Mouse (Mus musculus) midbrain, embryonic 11.5 days (tissue): ENCODE results near the gene Tmem106c. TPM values are rescaled to one million over a fixed set of nuclear protein-coding genes. Genes with fewer than 3 reads are reported as not detected.

Source experiments
- ATAC-seq: fragments of 200-750 bp; cut with Nextera tagmentation; 2 replicates; pipeline ENCODE4 v1.8.0; 2017; ENCODE audit warnings: moderate TSS enrichment, moderate library complexity; ENCODE audit not compliant: low FRiP score
- DNase-seq: peaks from one replicate; pipeline ENCODE4 v3.0.0; 2015; ENCODE audit warnings: low spot score; ENCODE audit errors: missing footprints
- H3K27ac ChIP-seq: fragments of 300-500 bp; sonication (generic); 2 replicates; pipeline ENCODE4 v1.5.1; 2014; ENCODE audit warnings: low read depth, low read length
- H3K27me3 ChIP-seq: fragments of 300-500 bp; sonication (generic); 2 replicates; pipeline ENCODE4 v1.6.1; 2014; ENCODE audit warnings: mild to moderate bottlenecking, low read length, moderate library complexity, mixed read lengths; ENCODE audit not compliant: control insufficient read depth, insufficient read depth
- H3K36me3 ChIP-seq: fragments of 300-500 bp; sonication (generic); 2 replicates; pipeline ENCODE4 v1.6.1; 2014; ENCODE audit warnings: mild to moderate bottlenecking, low read length, moderate library complexity, mixed read lengths; ENCODE audit not compliant: control insufficient read depth, insufficient read depth
- H3K4me1 ChIP-seq: fragments of 300-500 bp; sonication (generic); 2 replicates; pipeline ENCODE4 v1.6.1; 2014; ENCODE audit warnings: low read length; ENCODE audit not compliant: control insufficient read depth, insufficient read depth
- H3K4me2 ChIP-seq: fragments of 300-500 bp; sonication (generic); 2 replicates; pipeline ENCODE4 v1.6.1; 2014; ENCODE audit warnings: mild to moderate bottlenecking, moderate library complexity
- H3K4me3 ChIP-seq: fragments of 300-500 bp; sonication (generic); 2 replicates; pipeline ENCODE4 v1.5.1; 2014; ENCODE audit warnings: low read depth, low read length
- H3K9ac ChIP-seq: fragments of 300-500 bp; sonication (generic); 2 replicates; pipeline ENCODE4 v1.6.1; 2014; ENCODE audit warnings: low read length
- H3K9me3 ChIP-seq: fragments of 300-500 bp; sonication (generic); 2 replicates; pipeline ENCODE4 v1.6.1; 2016; ENCODE audit warnings: low read length; ENCODE audit not compliant: control insufficient read depth
- WGBS: fragments of 180-500 bp; shearing (Covaris S2); extraction: QIAGEN DNeasy Blood & Tissue Kit; methylation state at CpG from one replicate; pipeline ENCODE4 v1.1.7; 2014; 5-methylcytosine and 5-hydroxymethylcytosine counted together
- polyA plus RNA-seq: library from polyadenylated mRNA; unstranded; fragments of >200 nt; fragmentation: Nextera tagmentation; extraction: Ambion mirVana; gene quantifications from 2 replicates; pipeline ENCODE4 v1.2.1, GENCODE M21; 2014

Tmem106c gene
- polyA plus RNA-seq, 1 experiment from 2014 or later: 60.4 TPM

DNA sequence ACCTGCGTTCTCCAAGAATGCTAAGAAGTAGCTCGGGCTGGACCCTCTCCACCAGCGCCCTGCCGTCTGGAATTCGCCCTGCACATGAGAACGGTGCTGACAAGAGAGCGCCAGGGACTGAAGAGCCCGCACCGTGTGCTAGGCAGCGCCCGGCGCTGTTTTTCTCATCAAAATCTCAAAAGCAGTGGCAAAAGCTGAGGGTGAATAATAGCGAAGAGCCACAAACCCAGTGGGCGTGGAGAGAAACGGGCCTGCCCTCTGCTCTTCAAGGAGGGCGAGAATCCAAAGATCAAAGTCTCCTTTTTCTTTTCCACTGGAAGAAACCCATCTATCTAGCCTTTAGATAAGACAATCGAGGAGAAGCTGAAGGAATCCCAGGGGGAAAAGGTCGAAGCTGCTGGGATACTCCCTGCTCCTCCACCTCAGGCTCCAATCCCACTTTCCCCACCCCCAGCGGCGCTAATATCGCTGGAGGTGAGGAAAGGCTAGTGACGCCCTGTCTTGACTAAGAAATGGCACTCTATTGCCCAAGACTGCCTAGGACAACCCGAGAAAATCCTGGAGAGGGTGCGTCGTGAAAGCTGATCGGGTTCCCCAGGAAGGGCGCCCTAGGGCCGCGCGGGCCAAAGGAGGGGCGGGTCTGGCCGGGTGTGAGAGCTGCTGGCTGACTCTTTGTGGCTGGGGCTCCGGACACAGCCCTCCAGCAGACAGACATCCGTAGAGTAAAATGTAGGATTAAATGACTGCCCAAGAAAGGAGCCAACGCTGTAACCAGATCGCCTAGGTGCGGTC is 37.5 kb downstream of the Tmem106c start:
- DNase-seq (peak; percentile 97), ATAC-seq (peak; percentile 34)
- peaks cover 10% of the 10 kb centered on the region for H3K36me3 ChIP-seq
- no peaks in the 10 kb centered on the region for H3K9me3 ChIP-seq
- under 1% methylated on average over 37 of the region's 37 CpGs for WGBS
- no peaks in the 10 kb centered on the region for H3K27me3 ChIP-seq
- H3K4me3 ChIP-seq: peak overlapping the region; percentile 58
- H3K27ac ChIP-seq: peak overlapping the region; percentile 91
- peak overlapping the region; percentile 91 for H3K4me2 ChIP-seq
- H3K9ac ChIP-seq: peak overlapping the region; percentile 89
- peaks cover 43% of the 10 kb centered on the region for H3K4me1 ChIP-seq

DNA sequence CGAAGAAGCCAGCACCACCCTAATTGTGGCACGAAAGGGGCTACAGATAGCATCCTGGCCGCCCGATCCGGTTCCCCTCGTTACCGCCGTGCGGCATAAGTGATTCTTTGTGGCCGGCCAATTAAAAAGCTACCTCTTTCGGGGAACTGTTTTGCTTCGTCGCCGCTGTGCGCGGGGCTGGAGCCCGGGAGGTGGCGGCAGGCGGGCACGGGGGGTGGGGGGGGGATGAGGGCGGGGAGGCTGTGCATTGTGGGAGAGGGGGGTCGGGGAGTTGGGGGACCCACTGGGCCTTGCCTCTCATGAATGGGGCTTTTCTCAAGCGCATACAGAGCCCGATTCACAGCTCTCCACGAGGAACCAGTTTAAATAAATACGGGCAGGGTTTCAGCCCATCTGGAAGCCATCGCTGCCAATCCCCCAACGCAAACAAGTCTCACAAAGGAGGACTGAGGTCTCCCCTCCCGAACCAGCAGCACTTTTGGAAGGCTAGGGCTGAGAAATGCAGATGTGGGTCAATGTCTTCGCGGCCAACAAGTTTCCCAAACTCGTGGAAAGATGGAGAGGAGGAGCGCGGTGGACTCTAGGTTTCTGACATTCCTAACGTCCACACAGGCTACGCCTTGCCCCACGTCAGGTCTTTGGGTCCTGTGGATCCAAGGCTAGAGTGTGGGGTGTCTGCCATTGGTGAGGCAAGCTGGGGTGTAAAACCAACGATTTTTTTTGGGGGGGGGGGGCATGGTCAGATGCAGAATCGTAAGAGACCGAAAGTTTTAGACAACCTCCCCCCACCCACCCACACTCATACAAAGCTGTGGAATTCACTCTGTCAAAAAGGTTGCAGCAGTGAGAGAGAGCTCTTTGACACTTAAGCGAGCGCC is 38.4 kb downstream of the Tmem106c start:
- H3K4me1 ChIP-seq: peaks cover 43% of the 10 kb centered on the region

DNA sequence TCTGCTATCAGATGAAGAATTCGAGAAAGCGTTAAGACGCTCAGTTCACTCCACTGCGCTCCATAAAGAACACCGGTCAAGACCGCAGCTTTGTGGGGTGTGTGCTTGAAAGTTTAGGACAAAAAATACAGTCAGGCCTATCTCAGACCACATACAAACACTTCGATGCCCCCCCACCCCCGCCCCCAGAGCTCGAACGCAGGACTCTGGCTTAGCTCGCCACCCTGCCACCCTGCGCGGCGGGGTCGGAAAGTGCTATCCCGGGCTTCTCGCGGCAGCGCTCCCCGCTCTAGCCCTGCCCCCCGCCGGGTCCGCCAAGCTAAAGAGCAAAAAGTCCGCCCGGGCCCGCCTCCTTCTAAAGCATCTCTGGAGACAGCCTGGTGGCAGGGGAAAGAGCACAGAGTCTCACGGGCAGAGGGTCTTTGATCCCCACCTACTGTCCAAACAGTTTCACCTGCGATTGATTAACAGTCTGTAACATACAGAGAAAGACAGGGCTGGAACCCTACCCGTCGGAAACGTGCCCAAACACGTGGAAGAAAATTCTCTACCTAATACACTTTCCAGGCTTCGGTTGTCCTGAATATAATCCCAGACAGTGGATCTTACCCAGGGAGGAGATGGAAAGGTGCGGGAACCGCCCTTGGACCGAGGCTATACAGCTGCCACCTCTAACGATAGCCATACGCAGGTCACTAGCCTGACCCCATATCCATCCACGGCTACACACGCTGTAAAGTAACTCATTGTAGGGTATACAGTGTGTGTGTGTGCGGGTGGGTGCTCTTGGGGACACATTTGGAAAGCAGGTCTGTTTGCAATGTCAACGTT is 39.2 kb downstream of the Tmem106c start:
- H3K9ac ChIP-seq: peak overlapping the region; percentile 89
- H3K36me3 ChIP-seq: peaks cover 4% of the 10 kb centered on the region; the same call in 1 of the 2 replicates
- ATAC-seq: 0 out of 2 replicates have a peak, but pooled peaks have one; percentile 8
- peak overlapping the region; percentile 91 for H3K27ac ChIP-seq
- DNase-seq: peak; percentile 97
- under 1% methylated on average over 42 of the region's 42 CpGs for WGBS
- peak overlapping the region; percentile 58 for H3K4me3 ChIP-seq
- H3K9me3 ChIP-seq: no peaks in the 10 kb centered on the region
- peaks cover 43% of the 10 kb centered on the region for H3K4me1 ChIP-seq
- no peaks in the 10 kb centered on the region for H3K27me3 ChIP-seq
- H3K4me2 ChIP-seq: peak overlapping the region; percentile 91

More for the DNA sequence above, 38.4 kb downstream of the Tmem106c start:
- DNase-seq (peak; percentile 95), ATAC-seq (peak; percentile 67)
- WGBS: under 1% methylated on average over 41 of the region's 42 CpGs
- Histone ChIP-seq H3K36me3 (peaks cover 7% of the 10 kb centered on the region; the same call in 1 of the 2 replicates), H3K4me2 (peak overlapping the region; percentile 91), H3K4me3 (peak overlapping the region; percentile 58), H3K27me3 (no peaks in the 10 kb centered on the region), H3K27ac (peak overlapping the region; percentile 91), H3K9me3 (no peaks in the 10 kb centered on the region), H3K9ac (peak overlapping the region; percentile 89)

DNA sequence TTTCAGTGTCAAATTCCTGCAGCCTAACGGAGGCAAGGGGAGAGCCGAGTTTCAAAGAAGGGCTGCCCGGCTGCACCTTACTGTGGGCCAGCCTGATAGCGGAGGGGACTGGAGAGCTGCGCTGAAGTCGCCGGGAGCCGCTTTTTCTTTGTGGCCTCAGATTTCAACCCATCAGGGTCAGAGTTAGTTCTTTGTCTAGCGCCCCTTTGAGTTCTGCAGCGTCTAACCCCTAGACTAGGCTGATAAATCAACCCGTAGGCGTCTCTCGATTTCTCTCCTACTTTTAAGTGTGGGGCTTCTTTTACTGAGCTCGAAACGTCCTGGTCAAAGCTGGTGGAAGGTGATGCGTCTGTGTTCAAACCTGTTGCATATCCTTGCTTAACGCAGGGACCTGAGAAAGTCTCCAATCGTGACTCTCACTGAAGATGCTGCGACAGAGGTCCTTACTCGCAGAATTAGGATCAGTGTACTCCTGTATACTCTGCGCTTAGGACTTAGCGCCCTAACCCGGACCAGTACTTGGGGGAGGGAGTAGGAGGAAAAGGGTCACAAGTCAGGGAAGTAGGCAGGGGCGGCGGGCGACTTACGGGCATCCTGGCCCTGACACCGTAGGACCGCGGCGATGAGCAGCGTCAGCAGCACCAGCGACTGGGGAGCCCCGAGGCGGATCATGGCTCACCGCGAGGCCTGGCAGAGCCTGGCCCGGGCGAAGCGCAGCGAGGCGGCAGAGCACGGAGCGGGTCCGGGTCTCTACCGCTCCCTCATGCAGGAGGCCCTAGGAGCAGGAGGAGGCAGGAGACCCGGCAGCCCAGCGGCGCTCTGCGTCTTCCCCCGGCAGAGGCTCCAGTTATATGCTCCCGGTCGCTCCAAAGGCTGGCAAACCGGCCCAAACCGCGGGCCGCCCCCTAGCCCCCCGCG is 40.1 kb downstream of the Tmem106c start, which contains the start of gene Col2a1:
TSS of gene Col2a1 (minus strand) at position 874 of the 918 bp plus-strand sequence.
- peak within 1 kb of the TSS; percentile 91 for H3K4me2 ChIP-seq
- peak within 1 kb of the TSS; percentile 91 for H3K27ac ChIP-seq
- no peaks in the 10 kb centered on the region for H3K27me3 ChIP-seq
- peak within 1 kb of the TSS; percentile 58 for H3K4me3 ChIP-seq
- WGBS: under 1% methylated on average over 56 of the region's 59 CpGs
- H3K9me3 ChIP-seq: no peaks in the 10 kb centered on the region
- H3K4me1 ChIP-seq: peaks cover 43% of the 10 kb centered on the region
- H3K36me3 ChIP-seq: no peaks in the 10 kb centered on the region
- peak; percentile 60 for ATAC-seq
- no peak for DNase-seq
- H3K9ac ChIP-seq: peak within 1 kb of the TSS; percentile 89

DNA sequence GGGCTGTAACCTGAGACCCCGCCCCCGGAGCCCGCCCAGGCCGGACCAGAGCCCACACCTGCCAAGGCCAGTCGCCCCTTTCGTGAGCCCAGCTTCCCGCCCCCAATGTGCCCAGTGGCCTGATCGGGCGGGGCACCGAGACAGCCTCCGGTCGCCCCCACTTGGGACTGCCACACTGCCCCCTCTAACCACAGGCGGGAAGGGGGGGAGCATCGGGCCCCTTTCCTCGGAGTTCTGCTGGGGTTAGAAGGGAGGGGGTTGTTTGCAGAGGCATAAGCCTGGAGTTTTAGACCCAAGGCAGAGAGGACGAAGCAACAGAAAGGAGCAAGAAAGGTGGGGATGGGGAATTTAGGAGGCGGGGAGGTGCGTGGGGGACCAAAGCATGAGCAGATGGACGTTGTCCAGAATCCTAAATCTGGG is 40.8 kb downstream of the Tmem106c start:
- H3K27me3 ChIP-seq: no peaks in the 10 kb centered on the region
- peak overlapping the region; percentile 58 for H3K4me3 ChIP-seq
- no peaks in the 10 kb centered on the region for H3K9me3 ChIP-seq
- H3K4me1 ChIP-seq: peaks cover 37% of the 10 kb centered on the region
- ATAC-seq: peak; percentile 40
- H3K36me3 ChIP-seq: no peaks in the 10 kb centered on the region
- peak; percentile 97 for DNase-seq
- peak overlapping the region; percentile 91 for H3K4me2 ChIP-seq
- H3K27ac ChIP-seq: peak overlapping the region; percentile 91
- peak overlapping the region; percentile 89 for H3K9ac ChIP-seq
- WGBS: under 1% methylated on average over 19 of the region's 19 CpGs

DNA sequence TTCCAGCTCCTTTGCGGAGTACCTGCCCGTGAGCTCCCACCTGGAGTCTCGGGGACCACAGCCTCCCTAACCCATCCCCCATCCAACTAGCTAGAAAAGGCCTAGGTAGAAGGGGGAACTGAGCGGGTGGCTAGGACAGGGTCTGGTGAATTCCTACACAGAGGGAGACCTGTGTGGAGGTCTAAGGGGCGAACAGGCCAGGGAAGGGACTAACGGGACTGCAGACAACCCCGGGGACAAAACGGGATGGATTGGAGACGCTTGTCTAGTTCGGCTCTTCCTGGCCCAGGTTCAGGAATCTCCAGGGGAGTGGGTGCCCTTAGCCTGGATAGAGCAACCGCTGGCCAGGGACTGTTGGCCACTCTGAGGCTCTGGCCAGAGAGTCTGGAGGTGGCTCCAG is 41.2 kb downstream of the Tmem106c start:
- peak; percentile 91 for DNase-seq
- no peak for ATAC-seq
- 8% methylated on average over 10 of the region's 11 CpGs for WGBS

DNA sequence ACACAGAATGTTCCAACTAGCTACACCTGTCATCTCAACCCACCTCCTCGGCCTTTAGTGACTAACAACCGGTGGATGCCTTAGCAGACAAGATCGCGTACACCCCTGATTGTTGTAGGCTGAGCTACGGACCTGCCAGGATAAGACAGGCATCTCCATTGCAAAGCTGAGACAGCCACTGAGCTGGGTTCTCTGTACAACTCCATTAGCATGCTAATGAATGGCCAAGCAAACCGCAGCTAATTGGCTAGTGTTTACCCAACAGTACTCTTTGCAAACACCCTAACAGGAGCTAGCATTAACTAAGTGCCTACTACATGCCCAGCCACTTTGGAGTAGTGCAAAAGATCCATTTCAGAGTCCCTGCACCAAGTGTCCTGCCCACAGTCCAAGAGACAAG is 48.8 kb downstream of the Tmem106c start:
- H3K36me3 ChIP-seq: no peaks in the 10 kb centered on the region
- DNase-seq: no peak
- no peak overlapping the region for H3K4me2 ChIP-seq
- H3K9me3 ChIP-seq: no peaks in the 10 kb centered on the region
- no peak overlapping the region for H3K27ac ChIP-seq
- H3K4me3 ChIP-seq: no peak overlapping the region
- no peaks in the 10 kb centered on the region for H3K4me1 ChIP-seq
- 70% methylated on average over 6 of the region's 6 CpGs for WGBS
- no peaks in the 10 kb centered on the region for H3K27me3 ChIP-seq
- no peak for ATAC-seq
- no peak overlapping the region for H3K9ac ChIP-seq

More for the DNA sequence above, 41.2 kb downstream of the Tmem106c start:
- H3K4me2 ChIP-seq: peak overlapping the region; percentile 91
- H3K4me1 ChIP-seq: peaks cover 33% of the 10 kb centered on the region
- no peak overlapping the region for H3K27ac ChIP-seq
- no peaks in the 10 kb centered on the region for H3K27me3 ChIP-seq
- no peaks in the 10 kb centered on the region for H3K9me3 ChIP-seq
- H3K36me3 ChIP-seq: no peaks in the 10 kb centered on the region
- H3K4me3 ChIP-seq: peak overlapping the region; percentile 58; the same call in 1 of the 2 replicates
- peak overlapping the region; percentile 89 for H3K9ac ChIP-seq
